Mouse (Mus musculus) lung, postnatal 25 days (tissue): ENCODE measurements around the gene Ppm1h.

Experiments used
- DNase-seq: peaks from one replicate; pipeline ENCODE4 v3.0.0; 2022; ENCODE audit warnings: low spot score

Gene Ppm1h

GRCm38 (mm10) chr10:122678541-122679436 lies at the start of gene Ppm1h:
Gene Ppm1h, plus strand, starts transcription at chr10:122678762.
- DNase-seq: peak; percentile 85

DNA sequence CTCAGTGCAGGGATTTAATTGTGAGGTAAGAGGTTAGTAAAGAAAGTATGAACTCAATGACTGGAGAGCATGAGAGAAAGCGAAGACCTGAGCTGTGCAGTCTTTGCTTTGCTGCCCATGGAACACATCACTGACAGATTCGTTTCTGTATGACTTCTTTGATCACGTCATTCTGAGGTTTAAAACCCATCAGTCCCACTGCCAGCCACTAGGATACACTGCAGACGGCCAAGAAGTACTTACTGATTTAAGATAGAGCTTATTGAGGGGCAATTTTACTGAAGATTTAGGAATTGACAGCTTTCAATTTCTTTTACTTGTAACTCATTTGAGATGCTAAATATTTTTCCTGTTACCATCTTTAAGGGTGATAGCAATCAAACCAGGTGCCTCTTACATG lies 49.6 kb upstream of the Ppm1h start:
- no peak for DNase-seq

DNA sequence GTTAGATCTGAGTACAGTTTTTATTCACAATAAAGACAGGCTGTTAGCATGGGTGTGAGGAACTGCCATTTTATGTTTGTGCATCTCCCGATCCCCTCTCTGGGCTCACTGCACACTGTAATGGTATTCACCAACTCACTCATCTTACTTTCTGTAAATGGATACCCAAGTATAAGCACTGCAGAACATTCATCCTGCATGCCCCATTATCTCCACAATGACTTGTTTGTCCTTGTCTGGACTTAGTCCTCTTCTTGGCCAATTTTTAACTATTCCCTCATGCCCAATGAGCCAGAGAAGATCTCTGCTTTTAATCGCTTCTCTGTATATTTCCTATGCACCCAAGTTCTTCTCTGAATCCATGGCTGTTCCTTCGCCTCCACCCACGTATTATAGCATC lies 38.7 kb upstream of the Ppm1h start:
- no peak for DNase-seq

- no peak for DNase-seq
Observed at GRCm38 (mm10) chr10:122641263-122641795, 37.2 kb upstream of the Ppm1h start.

DNA sequence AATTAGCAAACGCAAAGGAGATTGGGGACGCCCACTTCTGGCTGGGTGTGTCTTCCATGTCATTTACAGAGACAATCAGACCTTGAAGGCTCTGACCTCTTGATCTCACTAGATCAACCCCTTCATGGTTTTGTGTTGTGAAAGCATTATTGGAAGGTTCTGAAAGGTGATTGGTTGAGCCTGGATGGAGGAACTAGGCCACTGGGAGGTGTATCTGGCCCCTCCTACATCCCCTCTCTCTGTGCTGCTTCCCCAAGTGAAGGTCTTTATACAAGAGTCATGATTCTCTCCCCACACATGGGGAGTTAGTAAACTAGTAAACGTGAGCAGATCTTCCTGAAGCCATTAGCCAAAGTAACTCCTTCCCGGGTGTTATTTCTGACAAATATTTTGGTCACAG lies 36.4 kb upstream of the Ppm1h start:
- DNase-seq: no peak

DNA sequence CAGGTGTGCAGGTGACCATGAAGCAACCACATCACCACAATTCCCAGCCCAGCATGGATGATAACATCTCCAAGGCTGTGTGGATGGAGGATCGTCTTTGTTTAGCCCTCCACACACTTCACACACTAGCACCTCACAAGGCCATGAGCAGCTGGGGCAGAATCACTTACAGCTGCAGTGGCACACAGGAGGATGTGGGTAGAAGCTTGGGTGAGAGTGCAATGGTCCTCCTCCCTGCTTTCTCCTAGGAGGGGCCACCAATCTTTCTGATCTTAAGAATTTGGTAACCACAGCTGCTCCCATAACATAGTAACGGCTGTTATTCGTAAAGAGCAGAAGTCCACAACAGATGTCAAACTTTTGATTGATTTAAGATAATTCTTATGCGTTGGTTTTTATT lies 26.6 kb upstream of the Ppm1h start:
- DNase-seq: no peak

DNA sequence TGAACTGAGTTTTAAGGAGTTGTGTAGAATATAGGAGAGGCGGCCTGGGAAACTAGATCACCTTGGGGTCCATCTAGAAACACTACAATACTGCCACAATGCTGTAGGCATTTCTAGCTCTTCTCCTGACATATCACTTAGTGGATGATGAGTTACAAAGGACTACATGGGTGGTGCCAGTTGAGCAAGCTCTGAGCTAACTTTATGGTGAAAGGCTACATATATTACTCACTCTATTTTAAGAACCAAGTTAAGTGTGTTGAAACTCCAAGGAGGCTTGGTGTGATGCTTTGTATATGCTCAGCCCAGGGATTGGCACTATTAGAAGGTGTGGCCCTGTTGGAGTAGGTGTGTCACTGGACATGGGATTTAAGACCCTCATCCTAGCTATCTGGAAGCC lies 26.0 kb upstream of the Ppm1h start:
- DNase-seq: no peak

DNA sequence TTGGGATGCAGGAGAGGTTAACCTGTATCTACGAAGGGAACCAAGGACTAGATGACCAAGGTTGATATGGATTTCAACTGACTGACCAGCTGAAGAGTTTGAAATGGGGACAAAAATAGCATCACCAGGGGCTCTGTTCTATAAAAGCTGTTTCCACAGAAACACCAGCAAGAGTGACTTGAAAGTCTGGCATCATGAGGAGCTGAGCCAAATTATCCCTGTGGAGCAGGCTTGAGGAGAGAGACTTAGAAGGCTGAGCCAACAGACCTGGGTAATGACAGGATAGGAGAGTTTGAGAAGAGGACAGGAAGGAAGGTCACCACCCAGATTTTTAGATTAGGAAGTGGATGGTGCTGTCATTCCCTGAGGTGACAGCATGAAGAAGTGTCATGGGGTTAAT lies 12.9 kb upstream of the Ppm1h start:
- no peak for DNase-seq

DNA sequence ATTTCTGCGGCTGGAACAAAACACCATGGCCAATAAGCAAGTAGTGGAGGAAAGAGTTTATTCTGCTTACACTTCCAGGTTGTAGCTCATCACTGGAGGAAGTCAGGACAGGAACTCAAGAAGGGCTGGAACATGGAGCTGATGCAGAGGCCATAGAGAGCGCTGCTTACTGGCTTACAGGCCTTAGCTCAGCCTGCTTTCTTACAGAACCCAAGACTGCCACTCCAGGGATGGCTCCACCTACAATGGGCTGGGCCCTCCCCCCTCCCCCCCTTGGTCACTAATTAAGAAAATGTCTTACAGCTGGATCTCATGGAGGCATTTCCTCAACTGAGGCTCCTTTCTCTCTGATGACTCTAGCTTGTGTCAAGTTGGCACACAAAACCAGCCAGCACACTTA lies 7.3 kb upstream of the Ppm1h start:
- DNase-seq: no peak

DNA sequence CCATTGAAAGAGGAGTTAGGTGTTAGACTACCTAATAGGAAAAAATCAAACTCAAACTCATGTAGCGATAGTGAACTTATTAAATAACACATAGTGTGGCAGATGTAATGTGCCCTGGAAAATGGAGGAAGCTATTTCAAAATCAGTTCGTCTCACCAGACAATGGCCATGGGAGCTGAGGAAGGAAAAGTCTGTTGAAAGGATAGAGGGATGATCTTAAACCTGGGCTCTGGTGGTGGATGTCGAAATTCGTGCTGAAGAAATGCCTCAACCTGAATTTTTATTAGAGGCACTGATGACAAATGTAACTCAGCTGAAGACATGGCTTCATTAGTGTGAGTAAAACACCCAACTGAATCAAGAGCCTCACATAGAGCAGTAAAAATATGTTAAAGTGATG lies 6.5 kb upstream of the Ppm1h start:
- no peak for DNase-seq

DNA sequence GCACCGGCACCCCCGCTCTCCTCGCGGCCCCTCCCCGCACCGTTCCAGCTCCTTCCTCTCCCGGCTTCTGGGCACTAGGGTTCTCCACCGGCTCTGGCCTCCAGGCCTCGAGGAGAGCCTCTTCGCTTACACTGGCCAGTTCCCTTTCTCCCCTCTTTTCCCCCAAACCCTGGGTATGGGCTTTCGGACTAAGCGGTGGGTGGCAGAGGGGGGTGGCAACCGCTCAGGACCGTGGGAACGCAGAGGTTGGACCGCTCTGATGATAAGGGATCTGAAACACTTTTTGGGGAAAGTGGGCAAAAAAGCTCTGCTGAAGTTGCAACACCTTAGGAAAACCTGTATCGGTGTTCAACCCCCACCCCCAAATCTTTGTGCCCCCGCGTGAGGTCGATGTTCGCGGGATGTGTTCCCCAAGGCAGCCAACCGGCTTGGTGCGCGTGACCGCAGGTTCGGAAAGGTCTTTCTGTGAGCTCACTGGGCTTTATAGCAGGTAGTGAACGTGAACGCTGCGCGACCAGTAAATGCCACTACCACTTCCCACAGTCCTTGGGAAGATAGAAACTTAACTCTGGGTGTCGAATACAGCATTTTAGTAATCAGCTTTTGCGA lies 979 bp downstream of the Ppm1h start:
- DNase-seq: peak; percentile 35

GRCm38 (mm10) chr10:122680387-122681084 lies 2.0 kb downstream of the Ppm1h start:
- peak; percentile 7 for DNase-seq

DNA sequence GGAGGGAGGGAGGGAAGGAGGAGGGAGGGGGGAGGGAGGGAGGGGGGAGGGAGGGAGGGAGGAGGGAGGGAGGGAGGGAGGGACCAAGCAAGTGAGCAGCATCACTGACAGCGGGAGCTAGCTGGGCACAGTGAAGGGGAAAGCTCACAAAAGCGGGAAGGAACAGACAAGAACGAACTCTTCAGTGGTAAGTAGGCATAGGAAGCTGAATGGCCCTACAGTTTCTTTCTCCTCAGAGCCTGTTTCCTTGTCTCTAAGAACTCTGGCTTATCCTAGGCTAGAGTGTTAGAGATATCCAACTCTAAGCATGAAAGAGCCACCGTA lies 2.5 kb downstream of the Ppm1h start:
- DNase-seq: no peak

GRCm38 (mm10) chr10:122683819-122684330 lies 5.3 kb downstream of the Ppm1h start:
- no peak for DNase-seq

GRCm38 (mm10) chr10:122685297-122685696 lies 6.7 kb downstream of the Ppm1h start:
- DNase-seq: no peak

GRCm38 (mm10) chr10:122685836-122686531 lies 7.4 kb downstream of the Ppm1h start:
- no peak for DNase-seq

DNA sequence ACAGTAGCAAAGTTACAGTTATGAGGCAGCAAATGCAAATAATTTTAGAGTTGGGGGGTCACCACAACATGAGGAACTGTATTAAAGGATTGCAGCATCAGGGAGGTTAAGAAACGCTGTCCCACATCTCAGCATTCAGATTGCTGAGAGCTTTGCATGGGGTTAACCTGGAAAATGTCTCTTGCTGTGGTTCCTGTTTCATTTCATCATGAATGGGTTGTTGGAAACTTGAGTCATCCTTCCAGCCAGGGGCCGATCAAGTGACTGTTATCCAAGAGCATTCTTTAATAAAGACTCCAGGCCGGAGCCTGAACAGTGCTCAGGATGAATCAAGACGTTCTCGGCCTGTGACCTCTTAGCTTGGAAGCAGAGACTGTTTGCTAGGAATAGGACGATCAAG lies 12.1 kb downstream of the Ppm1h start:
- DNase-seq: no peak

DNA sequence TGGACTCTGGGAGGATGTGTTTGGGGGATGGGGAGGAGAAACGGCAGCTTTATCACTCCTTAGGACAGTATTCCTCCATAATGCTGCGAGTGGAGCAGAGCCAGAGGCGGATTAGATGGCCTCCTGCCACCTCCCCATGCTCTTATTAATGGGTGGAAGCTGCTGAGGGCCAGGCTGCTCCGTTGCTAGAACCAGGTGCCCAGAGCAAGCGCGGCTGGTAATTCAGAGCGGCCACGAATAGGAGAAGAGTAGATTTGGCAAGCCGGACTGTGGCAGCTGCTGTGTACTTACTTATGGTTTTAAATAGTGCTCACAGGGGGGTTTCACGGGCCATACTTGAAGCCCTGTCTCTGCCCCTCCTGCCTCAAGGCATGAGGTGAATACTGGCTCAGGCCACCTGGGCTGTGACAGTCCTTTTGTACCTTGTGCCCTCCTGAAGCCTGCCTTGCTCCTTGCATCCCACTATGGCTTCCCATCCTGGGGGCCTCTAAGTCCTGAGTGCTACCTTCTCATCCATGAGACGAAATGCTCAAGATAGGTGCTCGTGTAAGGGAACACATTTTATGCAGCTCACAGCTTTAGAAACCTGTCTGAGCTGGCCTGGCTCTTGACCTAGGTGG lies 14.7 kb downstream of the Ppm1h start:
- DNase-seq: no peak

DNA sequence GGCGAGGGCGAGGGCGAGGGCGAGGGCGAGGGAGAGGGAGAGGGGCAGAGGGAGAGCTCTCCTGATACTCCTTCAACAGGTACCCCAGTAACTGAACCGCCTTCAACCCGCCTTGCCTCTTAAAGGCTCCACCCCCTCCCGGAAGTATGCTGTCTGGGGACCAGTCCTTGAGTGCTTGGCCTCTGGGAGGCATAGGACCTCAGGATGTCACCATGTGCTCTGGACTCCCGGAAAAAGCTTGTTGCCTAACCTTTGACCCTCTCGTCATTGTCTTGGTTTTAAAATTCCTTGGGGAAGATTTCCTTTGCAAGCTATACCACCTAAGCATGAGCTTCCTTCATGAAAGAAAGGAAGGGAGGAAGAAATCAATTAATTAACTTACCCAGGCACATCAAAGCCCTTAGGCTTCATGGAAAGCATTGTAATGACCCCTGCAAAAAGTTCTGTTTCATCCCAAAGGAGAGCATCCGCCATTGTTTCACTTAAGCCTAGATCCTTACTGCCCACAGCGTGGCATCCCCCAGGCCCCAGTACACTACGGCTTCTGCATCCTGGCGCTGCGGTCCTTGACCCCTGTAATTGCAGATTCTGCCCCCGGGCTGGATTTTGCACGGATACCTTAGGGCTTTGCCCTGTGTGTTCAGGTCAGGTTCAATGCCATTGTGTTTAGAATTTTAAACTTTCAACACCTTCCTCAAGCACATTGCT lies 15.5 kb downstream of the Ppm1h start:
- no peak for DNase-seq

DNA sequence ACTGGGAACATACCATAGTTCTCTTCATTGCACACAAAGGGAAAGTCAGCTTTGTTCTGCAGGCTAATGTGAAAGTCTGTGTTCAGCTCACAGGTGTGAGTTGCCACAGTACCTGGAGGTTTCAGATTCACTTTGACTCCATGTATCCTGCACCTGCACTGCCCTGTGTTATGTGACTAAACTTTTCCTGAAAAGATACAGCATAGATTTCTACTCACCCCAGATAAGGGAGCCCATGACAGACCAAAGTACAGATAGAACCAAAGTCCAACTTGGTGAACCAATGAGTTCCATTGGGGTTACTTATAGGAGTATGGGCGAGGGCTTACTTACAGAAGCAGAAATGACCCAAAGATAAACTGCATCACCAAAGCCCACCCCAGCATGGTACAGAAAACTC lies 17.8 kb downstream of the Ppm1h start:
- DNase-seq: no peak

DNA sequence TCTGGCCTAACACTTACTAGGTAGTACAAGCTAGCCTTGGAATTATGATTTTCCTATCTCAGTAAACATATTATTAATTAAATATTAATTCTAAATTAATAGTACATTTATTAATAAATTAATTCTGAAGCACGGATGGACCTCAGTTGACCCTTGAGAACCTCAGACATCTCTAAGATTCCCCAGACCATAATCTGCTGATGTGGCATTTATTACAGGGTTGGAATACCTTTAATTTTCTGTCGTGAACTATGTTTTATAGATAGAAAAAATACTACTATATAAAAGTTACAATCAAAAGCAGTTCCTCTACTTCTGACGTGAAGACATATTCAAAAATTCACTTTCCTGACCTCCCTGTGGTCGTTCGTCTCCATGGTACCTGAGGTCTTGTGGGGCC lies 19.8 kb downstream of the Ppm1h start:
- no peak for DNase-seq
